Mouse (Mus musculus) neural tube, embryonic 11.5 days (tissue): ENCODE data around the gene Hcrt. TPM values are rescaled to one million over a fixed set of nuclear protein-coding genes. Genes with fewer than 3 reads are reported as not detected.
A peak's percentile ranks its signal among the peaks of the same experiment; 100 is the strongest.

Experiments used
- ATAC-seq: fragments of 200-750 bp; cut with Nextera tagmentation; 2 replicates; pipeline ENCODE4 v1.8.0; 2017; ENCODE audit warnings: moderate number of reproducible peaks, mild to moderate bottlenecking, moderate TSS enrichment, moderate library complexity; ENCODE audit not compliant: insufficient read depth, low FRiP score, low TSS enrichment
- DNase-seq: peaks from one replicate; pipeline ENCODE4 v3.0.0-alpha.2; 2015; ENCODE audit warnings: low spot score
- H3K27ac ChIP-seq: fragments of 300-500 bp; sonication (generic); 2 replicates; pipeline ENCODE4 v1.5.1; 2014; ENCODE audit warnings: low read depth, mild to moderate bottlenecking, low read length
- H3K27me3 ChIP-seq: fragments of 300-500 bp; sonication (generic); 2 replicates; pipeline ENCODE4 v1.6.1; 2014; ENCODE audit warnings: mild to moderate bottlenecking, low read length, mixed read lengths; ENCODE audit not compliant: control insufficient read depth, insufficient read depth
- H3K36me3 ChIP-seq: fragments of 300-500 bp; sonication (generic); 2 replicates; pipeline ENCODE4 v1.6.1; 2014; ENCODE audit warnings: mild to moderate bottlenecking, low read length, moderate library complexity, mixed read lengths; ENCODE audit not compliant: control insufficient read depth, insufficient read depth
- H3K4me1 ChIP-seq: fragments of 300-500 bp; sonication (generic); 2 replicates; pipeline ENCODE4 v1.6.1; 2014; ENCODE audit warnings: low read length, mixed read lengths; ENCODE audit not compliant: control insufficient read depth, insufficient read depth
- H3K4me2 ChIP-seq: fragments of 300-500 bp; sonication (generic); 2 replicates; pipeline ENCODE4 v1.6.1; 2014; ENCODE audit warnings: low read depth, mild to moderate bottlenecking, moderate library complexity
- H3K4me3 ChIP-seq: fragments of 300-500 bp; sonication (generic); 2 replicates; pipeline ENCODE4 v1.5.1; 2014; ENCODE audit warnings: low read depth, low read length
- H3K9ac ChIP-seq: fragments of 300-500 bp; sonication (generic); 2 replicates; pipeline ENCODE4 v1.6.1; 2014; ENCODE audit warnings: mild to moderate bottlenecking, low read length
- H3K9me3 ChIP-seq: fragments of 300-500 bp; sonication (generic); 2 replicates; pipeline ENCODE4 v1.6.1; 2016; ENCODE audit warnings: low read length; ENCODE audit not compliant: control insufficient read depth
- WGBS: fragments of 180-500 bp; shearing (Covaris S2); extraction: QIAGEN DNeasy Blood & Tissue Kit; methylation state at CpG from one replicate; pipeline ENCODE4 v1.1.7; 2014; 5-methylcytosine and 5-hydroxymethylcytosine counted together
- polyA plus RNA-seq: library from polyadenylated mRNA; unstranded; fragments of >200 nt; fragmentation: Nextera tagmentation; extraction: Ambion mirVana; gene quantifications from 2 replicates; pipeline ENCODE4 v1.2.1, GENCODE M21; 2014

Gene Hcrt
- polyA plus RNA-seq, 1 experiment from 2014 or later = not detected

DNA sequence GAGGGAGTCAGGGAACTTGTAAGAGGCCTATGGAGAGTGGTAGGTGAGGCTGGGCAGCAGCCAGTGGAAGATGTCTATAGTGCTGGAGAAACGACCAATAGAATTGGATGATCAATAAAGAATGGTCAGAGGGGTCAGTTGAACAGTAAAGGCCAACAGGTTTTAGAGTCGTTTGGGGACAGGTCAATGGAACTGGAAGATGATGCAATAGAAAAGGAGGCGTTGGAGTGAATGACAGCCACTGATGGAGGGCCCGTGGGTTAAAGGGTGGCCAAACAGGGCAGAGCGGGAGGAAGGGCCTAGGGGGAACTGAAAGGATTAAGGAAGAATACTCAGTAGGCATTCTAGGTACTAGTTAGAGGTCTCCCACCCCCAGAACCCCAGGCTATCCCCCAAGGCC lies 15.6 kb downstream of the Hcrt start:
- H3K9ac ChIP-seq = no peak overlapping the region
- H3K4me1 ChIP-seq = no peaks in the 10 kb centered on the region
- no peak for ATAC-seq
- 63% methylated on average over 5 of the region's 5 CpGs for WGBS
- no peak for DNase-seq
- H3K4me3 ChIP-seq = no peak overlapping the region
- H3K27me3 ChIP-seq = no peaks in the 10 kb centered on the region
- no peaks in the 10 kb centered on the region for H3K36me3 ChIP-seq
- H3K4me2 ChIP-seq = no peak overlapping the region
- H3K9me3 ChIP-seq = no peaks in the 10 kb centered on the region
- no peak overlapping the region for H3K27ac ChIP-seq

DNA sequence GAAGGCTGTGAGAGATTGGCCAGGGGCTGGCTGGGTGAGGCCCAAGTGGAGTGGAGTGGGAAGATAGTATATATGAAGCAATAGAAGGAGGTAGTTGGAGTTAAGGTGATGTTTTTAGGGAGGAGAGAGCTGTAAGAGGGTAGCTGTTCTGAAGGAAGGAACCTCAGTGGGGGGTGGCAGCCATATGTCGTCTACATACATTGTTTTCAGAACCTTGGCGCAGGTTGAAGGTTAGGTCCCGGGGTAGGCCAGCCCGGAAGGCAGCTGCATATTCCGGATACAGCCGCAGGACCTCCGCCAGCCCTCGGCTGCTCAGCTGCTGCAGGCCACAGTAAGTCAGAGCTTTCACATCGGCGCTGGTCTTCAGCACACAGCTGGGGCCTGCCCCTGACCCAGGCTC lies 16.2 kb downstream of the Hcrt start:
- no peak overlapping the region for H3K9ac ChIP-seq
- H3K4me3 ChIP-seq = no peak overlapping the region
- WGBS = 77% methylated on average over 10 of the region's 10 CpGs
- ATAC-seq = no peak
- no peaks in the 10 kb centered on the region for H3K9me3 ChIP-seq
- no peak overlapping the region for H3K4me2 ChIP-seq
- H3K4me1 ChIP-seq = no peaks in the 10 kb centered on the region
- H3K27me3 ChIP-seq = no peaks in the 10 kb centered on the region
- no peak overlapping the region for H3K27ac ChIP-seq
- no peak for DNase-seq
- no peaks in the 10 kb centered on the region for H3K36me3 ChIP-seq

DNA sequence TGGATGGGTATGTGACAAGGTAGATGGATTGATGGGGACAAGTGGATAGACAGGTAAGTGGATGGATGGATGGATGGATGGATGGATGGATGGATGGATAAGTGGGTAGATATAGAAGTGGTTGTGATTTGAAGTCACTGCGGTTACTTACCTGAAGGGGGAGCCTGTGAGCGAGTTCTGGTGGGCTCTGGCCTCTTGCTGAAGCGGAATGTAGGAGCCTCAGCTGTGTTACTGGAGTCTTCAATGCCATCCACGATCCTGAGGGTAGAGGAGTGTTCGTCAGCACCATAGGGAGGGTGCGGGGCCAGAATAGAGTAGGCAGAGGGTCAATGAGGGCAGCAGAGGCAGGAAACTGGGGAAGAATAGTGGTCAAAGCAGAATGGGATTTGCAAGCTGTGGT lies 17.6 kb downstream of the Hcrt start:
- Histone ChIP-seq H3K27ac (no peak overlapping the region), H3K9ac (no peak overlapping the region), H3K27me3 (no peaks in the 10 kb centered on the region), H3K4me3 (no peak overlapping the region), H3K4me1 (no peaks in the 10 kb centered on the region), H3K9me3 (no peaks in the 10 kb centered on the region), H3K36me3 (no peaks in the 10 kb centered on the region), H3K4me2 (no peak overlapping the region)
- ATAC-seq (no peak), DNase-seq (peak; percentile 42)
- 16% methylated on average over 6 of the region's 6 CpGs for WGBS

DNA sequence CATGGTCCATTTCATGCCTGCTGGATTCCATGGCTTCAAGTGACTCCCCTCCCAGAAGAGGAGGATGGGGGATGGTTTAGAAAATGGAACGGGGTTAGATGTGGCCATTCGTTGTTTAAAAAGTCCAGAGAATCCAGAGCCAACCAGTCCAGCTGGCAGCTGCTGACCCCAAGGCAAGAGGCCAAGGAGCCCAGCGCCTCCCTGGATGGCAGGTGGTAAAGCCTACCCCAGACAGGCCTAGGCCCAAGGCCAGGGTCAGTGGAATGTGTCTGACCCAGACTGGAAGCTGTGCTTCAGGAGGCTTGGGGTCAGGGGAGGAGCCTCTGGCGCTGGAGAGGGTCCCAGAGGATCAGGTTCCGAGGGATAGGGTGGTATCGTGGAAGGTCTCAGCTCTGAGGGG lies 21.4 kb downstream of the Hcrt start:
- no peak overlapping the region for H3K9ac ChIP-seq
- H3K9me3 ChIP-seq = no peaks in the 10 kb centered on the region
- ATAC-seq (no peak), DNase-seq (no peak)
- no peaks in the 10 kb centered on the region for H3K27me3 ChIP-seq
- WGBS = 79% methylated on average over 6 of the region's 6 CpGs
- H3K4me1 ChIP-seq = peaks cover 10% of the 10 kb centered on the region
- H3K4me3 ChIP-seq = no peak overlapping the region
- no peak overlapping the region for H3K27ac ChIP-seq
- no peak overlapping the region for H3K4me2 ChIP-seq
- H3K36me3 ChIP-seq = no peaks in the 10 kb centered on the region

DNA sequence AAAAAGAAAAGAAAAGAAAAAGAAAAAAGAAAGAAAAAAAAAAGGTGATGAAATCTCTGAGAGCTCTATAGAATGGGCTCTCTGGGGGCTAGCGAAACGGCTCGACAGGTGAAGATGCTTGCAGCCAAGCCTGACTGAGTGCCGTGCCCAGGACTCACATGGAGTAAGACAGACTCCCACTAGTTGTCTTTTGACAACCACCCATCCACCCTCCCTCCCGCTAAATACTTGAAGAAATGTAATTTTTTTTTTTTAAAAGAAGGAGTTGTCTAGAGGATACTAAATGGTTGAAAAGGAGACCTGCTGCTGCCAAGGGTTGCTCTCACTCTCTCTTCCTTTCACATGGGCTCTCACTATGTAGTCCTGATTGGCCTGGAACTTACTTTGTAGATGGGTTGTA lies 24.0 kb downstream of the Hcrt start:
- 21% methylated on average over 5 of the region's 5 CpGs for WGBS
- DNase-seq = no peak
- H3K9ac ChIP-seq = no peak overlapping the region
- peaks cover 11% of the 10 kb centered on the region for H3K4me1 ChIP-seq
- no peaks in the 10 kb centered on the region for H3K36me3 ChIP-seq
- ATAC-seq = no peak; the same call in 1 of the 2 replicates
- peak overlapping the region; percentile 45 for H3K4me2 ChIP-seq
- no peak overlapping the region for H3K27ac ChIP-seq
- H3K27me3 ChIP-seq = no peaks in the 10 kb centered on the region
- no peaks in the 10 kb centered on the region for H3K9me3 ChIP-seq
- peak overlapping the region; percentile 96 for H3K4me3 ChIP-seq

DNA sequence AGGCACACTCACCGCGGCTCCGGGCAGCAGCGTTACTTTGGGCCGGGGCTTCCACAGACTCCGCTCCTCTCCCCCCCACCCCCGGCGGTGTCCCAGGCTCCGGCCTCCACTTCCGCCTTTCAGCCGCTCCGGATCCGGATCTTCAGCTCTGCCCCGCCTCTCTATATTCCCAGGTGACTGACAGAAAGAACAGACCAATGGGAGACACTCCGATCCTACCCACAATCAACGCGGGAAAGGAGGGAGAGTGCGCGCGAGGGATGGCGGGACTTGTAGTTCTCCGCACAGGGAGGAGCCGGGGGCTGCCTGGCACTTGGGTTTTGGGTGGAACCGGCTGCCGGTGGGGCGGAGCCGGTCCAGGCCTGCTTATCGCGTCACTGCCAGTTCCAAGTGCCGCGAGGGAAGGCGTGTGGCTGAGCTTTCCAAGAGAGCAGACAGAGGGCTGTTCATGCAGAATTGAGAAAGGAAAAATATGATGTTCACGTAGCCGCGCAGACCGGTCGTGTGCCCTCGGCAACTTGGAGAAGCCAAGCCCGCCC lies 24.6 kb downstream of the Hcrt start, which contains the start of gene Rab5c:
Rab5c (minus strand) TSS at position 150 of the 539 bp plus-strand sequence.
- H3K9ac ChIP-seq = peak within 1 kb of the TSS; percentile 91
- ATAC-seq (peak; percentile 99), DNase-seq (peak; percentile 98)
- H3K4me1 ChIP-seq = peaks cover 11% of the 10 kb centered on the region
- under 1% methylated on average over 39 of the region's 39 CpGs for WGBS
- no peaks in the 10 kb centered on the region for H3K36me3 ChIP-seq
- H3K27ac ChIP-seq = no peak within 1 kb of the TSS
- H3K4me3 ChIP-seq = peak within 1 kb of the TSS; percentile 96
- H3K9me3 ChIP-seq = no peaks in the 10 kb centered on the region
- peak within 1 kb of the TSS; percentile 83 for H3K4me2 ChIP-seq
- H3K27me3 ChIP-seq = no peaks in the 10 kb centered on the region

DNA sequence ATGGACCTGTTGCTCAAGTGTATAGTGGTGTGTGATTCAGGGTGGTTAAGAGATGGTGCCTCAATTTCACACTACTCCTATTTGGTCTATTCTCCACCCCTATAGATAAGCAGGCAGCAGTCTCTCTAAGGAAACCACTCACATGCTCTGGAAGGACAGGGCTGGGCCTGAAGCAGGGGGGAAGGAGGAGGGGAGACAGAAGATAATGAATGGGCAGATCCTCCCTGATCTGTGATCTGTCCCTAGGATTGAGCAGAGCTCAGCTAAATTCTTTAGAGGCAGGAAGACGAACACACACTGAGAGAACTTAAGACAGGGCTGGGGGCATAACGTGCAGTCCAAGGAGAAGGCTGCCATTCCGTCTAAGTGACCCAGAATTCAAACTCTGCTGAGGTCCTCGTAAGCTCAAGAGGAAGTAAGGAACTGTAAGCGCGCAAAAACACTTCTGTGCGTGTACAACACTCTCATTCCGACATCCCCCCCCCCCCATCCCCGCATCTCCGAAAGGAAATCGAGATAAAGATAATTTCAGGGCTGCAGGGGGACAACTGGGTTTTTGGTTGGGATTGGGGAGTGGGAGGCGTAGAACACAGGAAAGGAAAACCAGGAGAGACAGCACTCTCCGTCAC lies 25.5 kb downstream of the Hcrt start:
- Histone ChIP-seq H3K4me1 (peaks cover 11% of the 10 kb centered on the region), H3K27me3 (no peaks in the 10 kb centered on the region), H3K9me3 (no peaks in the 10 kb centered on the region), H3K4me2 (peak overlapping the region; percentile 83), H3K4me3 (peak overlapping the region; percentile 96), H3K27ac (no peak overlapping the region), H3K36me3 (no peaks in the 10 kb centered on the region), H3K9ac (peak overlapping the region; percentile 91)
- 6% methylated on average over 13 of the region's 13 CpGs for WGBS
- ATAC-seq = no peak
- no peak for DNase-seq

DNA sequence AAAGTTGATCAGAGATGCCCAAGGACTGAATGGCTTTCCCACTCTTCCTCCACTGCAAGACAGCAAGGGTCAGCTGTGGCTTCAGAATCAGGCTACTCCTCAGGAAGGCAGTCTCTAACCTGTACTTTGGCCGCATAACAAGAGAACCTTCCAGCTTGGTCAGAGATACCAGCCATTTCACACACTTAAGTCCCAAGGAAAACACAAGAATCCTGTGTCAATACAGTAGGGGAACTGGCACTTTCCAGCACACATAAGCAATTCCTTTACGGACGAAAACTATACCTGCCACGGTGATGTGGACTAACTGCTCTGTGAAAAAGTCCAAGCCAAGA lies 26.0 kb downstream of the Hcrt start:
- Histone ChIP-seq H3K4me1 (peaks cover 11% of the 10 kb centered on the region), H3K4me3 (peak overlapping the region; percentile 96; the same call in 1 of the 2 replicates), H3K27me3 (no peaks in the 10 kb centered on the region), H3K4me2 (peak overlapping the region; percentile 83), H3K36me3 (no peaks in the 10 kb centered on the region), H3K9ac (no peak overlapping the region; the same call in 1 of the 2 replicates), H3K27ac (no peak overlapping the region), H3K9me3 (no peaks in the 10 kb centered on the region)
- DNase-seq (no peak), ATAC-seq (no peak)
- 85% methylated on average over 4 of the region's 4 CpGs for WGBS
